Mouse (Mus musculus) spleen, adult 2 months (tissue): ENCODE results near the gene Gm26620. TPM values are rescaled to one million over a fixed set of nuclear protein-coding genes. Genes with fewer than 3 reads are reported as not detected.

Experiments used
- DNase-seq, 2 experiments: peaks; one replicate each; pipeline versions ENCODE4 v3.0.0 to v3.0.0-alpha.2; 2012 to 2021; ENCODE audit warnings: low spot score in 2 of 2, low read depth in 1 of 2
- H3K27ac ChIP-seq: fragments of 200-500 bp; 2 replicates; pipeline ENCODE4 v1.5.1; 2012; ENCODE audit warnings: low read length, inconsistent platforms; ENCODE audit not compliant: insufficient read depth
- H3K27me3 ChIP-seq: fragments of 200-500 bp; 2 replicates; pipeline ENCODE4 v1.6.1; 2012; ENCODE audit warnings: mild to moderate bottlenecking, moderate library complexity, low read length, inconsistent platforms; ENCODE audit not compliant: control insufficient read depth, insufficient read depth
- H3K36me3 ChIP-seq: fragments of 200-500 bp; 2 replicates; pipeline ENCODE4 v1.6.1; 2012; ENCODE audit warnings: mild to moderate bottlenecking, low read length, inconsistent platforms; ENCODE audit not compliant: control insufficient read depth, insufficient read depth
- H3K4me1 ChIP-seq: fragments of 200-500 bp; 2 replicates; pipeline ENCODE4 v1.6.1; 2011; ENCODE audit warnings: inconsistent platforms; ENCODE audit not compliant: control insufficient read depth, insufficient read depth, insufficient read length
- H3K4me3 ChIP-seq: fragments of 200-500 bp; 2 replicates; pipeline ENCODE4 v1.5.1; 2011; ENCODE audit warnings: mild to moderate bottlenecking, inconsistent platforms; ENCODE audit not compliant: insufficient read depth, insufficient read length; ENCODE audit errors: extremely low read depth
- CTCF ChIP-seq: fragments of 200-500 bp; IDR thresholded peaks from 2 replicates; pipeline ENCODE4 v1.5.1; 2011; ENCODE audit warnings: mild to moderate bottlenecking, inconsistent platforms; ENCODE audit not compliant: insufficient read depth, insufficient read length, insufficient replicate concordance; ENCODE audit errors: extremely low read depth
- POLR2A ChIP-seq: fragments of 200-500 bp; IDR thresholded peaks from 2 replicates; pipeline ENCODE4 v1.6.1; 2011; ENCODE audit warnings: low read depth, low read length, inconsistent platforms
- WGBS: fragments of 180-500 bp; shearing (Covaris S2); methylation state at CpG from one replicate; pipeline ENCODE4 v1.1.7; 2018; 5-methylcytosine and 5-hydroxymethylcytosine counted together
- polyA plus RNA-seq: library from polyadenylated mRNA; depleted of rRNA; stranded (reverse); fragments of >200 nt; gene quantifications from 2 replicates; pipeline ENCODE4 v1.2.3, GENCODE M21; 2012

Gene Gm26620
- polyA plus RNA-seq, 1 experiment: 0.44 TPM

DNA sequence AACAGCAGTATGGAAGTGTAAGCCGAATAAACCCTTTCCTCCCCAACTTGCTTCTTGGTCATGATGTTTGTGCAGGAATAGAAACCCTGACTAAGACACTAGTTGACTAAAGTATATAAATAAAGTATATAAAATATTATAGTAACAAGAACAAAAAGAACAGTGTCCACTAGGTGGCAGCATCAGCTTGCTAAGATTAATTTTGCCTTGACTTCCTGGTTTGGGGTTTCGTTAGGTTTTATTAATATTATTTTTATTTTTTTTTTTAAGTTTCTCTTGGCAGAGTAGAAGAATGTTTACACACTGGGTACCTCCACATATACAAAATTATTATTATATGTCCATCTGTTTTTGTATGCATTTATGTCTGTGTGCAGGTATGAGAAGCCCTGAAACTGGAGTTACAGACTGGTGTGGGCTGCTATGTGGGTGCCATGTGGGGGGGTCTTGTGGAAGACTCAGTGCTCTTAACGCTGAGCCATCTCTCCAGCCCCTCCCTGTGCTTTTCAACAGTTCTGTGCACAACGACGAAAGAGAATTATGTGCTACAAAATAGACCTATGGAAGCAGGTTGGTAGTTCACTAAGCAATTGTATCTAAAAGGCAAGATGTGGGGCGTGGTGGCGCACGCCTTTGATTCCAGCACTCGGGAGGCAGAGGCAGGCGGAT, 16.1 kb downstream of the Gm26620 start:
- H3K4me3 ChIP-seq: peak overlapping the region; percentile 25; the same call in 1 of the 2 replicates

DNA sequence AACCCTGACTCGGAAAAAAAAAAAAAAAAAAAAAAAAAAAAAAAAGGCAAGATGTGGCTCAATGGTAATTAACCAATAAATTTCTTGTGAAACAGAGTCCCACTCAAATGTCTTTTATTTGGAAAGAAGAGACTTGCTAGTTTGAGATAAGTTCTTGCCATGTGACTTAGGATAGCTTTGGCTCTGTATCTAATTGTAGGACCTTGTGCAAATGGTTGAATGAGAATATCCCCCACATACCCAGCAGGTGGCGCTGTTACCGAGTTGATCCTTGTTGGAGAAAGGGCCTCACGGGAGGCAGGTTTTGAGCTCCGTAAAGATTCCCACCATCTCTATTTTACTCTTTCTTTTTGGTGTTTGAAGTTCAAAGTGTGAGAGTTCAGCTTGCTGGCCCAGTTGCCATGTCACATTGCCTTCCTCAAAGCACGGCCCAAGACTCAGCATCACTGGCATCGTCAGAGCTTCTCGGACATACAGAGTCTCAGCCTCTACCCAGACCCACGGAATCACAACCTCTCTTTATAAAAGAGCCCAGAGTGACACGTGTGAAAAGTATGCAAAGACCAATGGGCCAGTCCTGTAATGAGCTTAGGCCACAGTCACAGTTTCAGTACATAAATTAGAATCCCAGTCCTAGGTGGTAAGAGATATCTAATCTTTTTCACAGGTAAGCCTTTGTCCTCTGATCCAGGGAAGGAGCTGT, 16.8 kb downstream of the Gm26620 start:
- Histone ChIP-seq H3K27ac (no peak overlapping the region), H3K36me3 (no peaks in the 10 kb centered on the region), H3K4me1 (peaks cover 4% of the 10 kb centered on the region; the same call in 1 of the 2 replicates), H3K27me3 (no peaks in the 10 kb centered on the region), H3K4me3 (no peak overlapping the region)
- WGBS: 35% methylated on average over 10 of the region's 10 CpGs
- TF ChIP-seq CTCF (peak; percentile 66; the same call in 1 of the 2 replicates), POLR2A (no peak)
- peak; percentile 70 to 87 for DNase-seq

More for the DNA sequence above, 16.1 kb downstream of the Gm26620 start:
- DNase-seq: peak; percentile 54 to 60
- Histone ChIP-seq H3K36me3 (no peaks in the 10 kb centered on the region), H3K4me1 (peaks cover 6% of the 10 kb centered on the region; the same call in 1 of the 2 replicates), H3K27ac (no peak overlapping the region), H3K27me3 (no peaks in the 10 kb centered on the region)
- 0 out of 2 replicates have a peak, but pooled peaks have one; percentile 16 for TF ChIP-seq CTCF
- no peak for TF ChIP-seq POLR2A
- 18% methylated on average over 10 of the region's 10 CpGs for WGBS

DNA sequence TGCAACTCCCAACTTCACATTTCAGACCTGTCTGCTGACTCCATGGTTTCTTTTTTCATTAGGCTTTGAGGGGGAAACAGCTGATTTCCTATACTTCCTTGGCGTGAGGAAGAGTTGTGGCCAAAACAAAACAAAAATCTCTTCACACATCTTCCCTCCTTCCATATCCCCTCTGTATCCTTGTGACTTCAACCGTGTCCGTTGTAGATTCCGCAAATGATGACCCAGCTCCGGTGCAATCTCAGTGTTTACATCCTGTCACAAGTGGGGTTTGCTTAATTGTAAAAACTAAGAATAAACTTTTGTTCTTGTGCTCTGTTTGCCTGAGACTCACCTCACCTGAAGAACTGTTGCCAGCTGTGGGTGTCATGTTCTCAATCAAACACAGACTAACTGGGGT, 18.6 kb downstream of the Gm26620 start:
- Histone ChIP-seq H3K4me3 (no peak overlapping the region), H3K27ac (no peak overlapping the region), H3K36me3 (no peaks in the 10 kb centered on the region), H3K27me3 (peaks cover 1% of the 10 kb centered on the region; the same call in 1 of the 2 replicates), H3K4me1 (peaks cover 14% of the 10 kb centered on the region)
- WGBS: 62% methylated on average over 5 of the region's 5 CpGs
- no peak for DNase-seq
- TF ChIP-seq CTCF: no peak
- no peak for TF ChIP-seq POLR2A

DNA sequence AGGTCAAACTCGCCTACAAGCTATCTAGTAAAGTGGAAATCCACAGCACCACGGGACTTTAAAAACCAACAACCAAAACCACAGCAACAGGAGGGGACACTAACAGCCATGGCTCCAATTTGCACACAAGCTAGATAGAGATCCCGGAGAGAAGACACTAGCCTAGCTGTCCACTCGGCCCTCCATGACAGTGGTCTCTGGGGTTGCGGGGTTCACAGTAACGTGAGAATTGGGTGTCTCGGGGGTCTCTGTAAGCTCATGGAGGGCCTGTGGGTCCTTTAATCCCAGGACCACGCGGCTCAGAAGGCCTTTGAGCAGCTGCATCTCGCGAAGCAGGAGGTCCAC, 22.2 kb downstream of the Gm26620 start:
- H3K27me3 ChIP-seq: peaks cover 1% of the 10 kb centered on the region; the same call in 1 of the 2 replicates

DNA sequence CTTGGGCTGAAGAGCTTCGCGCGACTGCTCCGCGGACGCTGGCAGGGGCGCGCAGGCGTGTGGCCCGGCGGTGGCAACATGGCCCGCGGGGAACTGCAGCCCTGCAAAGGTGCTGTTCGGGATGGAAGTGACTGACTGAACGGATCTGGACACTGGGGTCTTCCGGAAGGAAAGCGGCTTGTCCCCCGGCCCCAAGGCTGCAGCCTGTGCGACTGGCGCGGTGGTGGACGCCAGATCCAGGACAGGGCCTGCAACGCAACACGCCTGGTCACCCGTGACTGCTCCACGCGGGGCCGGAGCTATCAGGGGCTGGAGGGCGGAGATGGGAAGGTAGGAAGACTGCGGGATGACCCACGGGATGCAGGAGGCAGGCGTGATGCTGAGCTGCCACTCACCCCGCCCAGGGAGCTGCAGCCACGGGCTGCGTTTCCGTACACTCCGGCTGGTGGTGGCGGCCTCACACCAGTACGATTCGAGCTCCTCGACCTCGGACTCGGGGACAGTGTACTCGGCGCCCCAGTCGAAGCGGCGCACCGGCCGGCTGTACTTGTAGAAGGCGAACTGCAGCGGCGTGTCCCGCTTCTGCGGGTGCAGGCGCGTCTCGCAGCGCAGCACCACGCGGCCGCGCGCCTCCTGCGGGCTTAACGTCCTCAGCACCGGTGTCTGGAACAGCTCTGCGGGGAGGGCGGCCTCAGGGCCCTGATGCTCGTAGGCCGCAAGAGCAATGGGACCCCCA, 22.8 kb downstream of the Gm26620 start:
- whole genome bisulfite sequencing: 5% methylated on average over 71 of the region's 71 CpGs
- no peak overlapping the region for H3K27ac ChIP-seq
- H3K4me1 ChIP-seq: peaks cover 18% of the 10 kb centered on the region
- H3K36me3 ChIP-seq: no peaks in the 10 kb centered on the region
- DNase-seq: peak in 1 of 2 experiments; percentile 24
- H3K4me3 ChIP-seq: peak overlapping the region; percentile 59
- H3K27me3 ChIP-seq: peaks cover 1% of the 10 kb centered on the region; the same call in 1 of the 2 replicates
- TF ChIP-seq POLR2A: no peak
- no peak for TF ChIP-seq CTCF

More for the DNA sequence above, 22.2 kb downstream of the Gm26620 start:
- TF ChIP-seq POLR2A (no peak), CTCF (no peak)
- H3K27ac ChIP-seq: no peak overlapping the region
- no peaks in the 10 kb centered on the region for H3K36me3 ChIP-seq
- H3K4me3 ChIP-seq: peak overlapping the region; percentile 59
- no peak for DNase-seq
- peaks cover 18% of the 10 kb centered on the region for H3K4me1 ChIP-seq
- 37% methylated on average over 11 of the region's 11 CpGs for WGBS

DNA sequence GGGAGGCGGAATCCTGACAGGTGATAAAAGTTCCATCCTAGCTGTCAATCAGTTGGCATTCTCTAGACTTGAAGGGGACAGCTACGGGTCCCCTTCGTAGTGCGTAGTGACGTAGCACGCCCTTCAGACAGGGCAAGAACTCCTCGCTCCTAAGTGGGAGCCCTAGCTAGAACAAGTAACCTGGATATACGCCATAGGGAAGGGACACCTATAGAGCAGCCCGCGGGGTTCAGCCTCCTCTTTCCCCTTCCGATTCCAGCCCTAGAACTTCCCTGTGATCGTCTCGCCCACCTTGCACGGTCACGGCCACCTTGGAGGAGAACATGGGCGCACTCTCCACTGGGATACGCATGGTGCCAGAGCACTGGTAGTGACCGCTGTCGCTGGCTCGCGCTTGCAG, 23.5 kb downstream of the Gm26620 start:
- peak overlapping the region; percentile 59 for H3K4me3 ChIP-seq
- no peak overlapping the region for H3K27ac ChIP-seq
- no peaks in the 10 kb centered on the region for H3K36me3 ChIP-seq
- peaks cover 18% of the 10 kb centered on the region for H3K4me1 ChIP-seq
- DNase-seq: no peak
- TF ChIP-seq CTCF: no peak
- TF ChIP-seq POLR2A: no peak
- 20% methylated on average over 21 of the region's 21 CpGs for WGBS
- H3K27me3 ChIP-seq: peaks cover 1% of the 10 kb centered on the region; the same call in 1 of the 2 replicates
